Mouse (Mus musculus): ENCODE data around the gene Sobp. TPM values are rescaled to one million over a fixed set of nuclear protein-coding genes. Genes with fewer than 3 reads are reported as not detected.

Gene Sobp
- total RNA-seq, 2 experiments from 2014 or later: not detected

- ATAC-seq (replicated peaks; ENCODE audit: low FRiP score, poor library complexity, severe bottlenecking): no peak
Observed at GRCm38 (mm10) chr10:43096614-43097013, 77.7 kb downstream of the Sobp start.

GRCm38 (mm10) chr10:43094537-43094936 lies 79.8 kb downstream of the Sobp start:
- no peak for ATAC-seq (replicated peaks; ENCODE audit: low FRiP score, poor library complexity, severe bottlenecking)

- ATAC-seq (replicated peaks; ENCODE audit: low FRiP score, poor library complexity, severe bottlenecking): no peak
Observed at GRCm38 (mm10) chr10:43093440-43093839, 80.9 kb downstream of the Sobp start.

GRCm38 (mm10) chr10:43090040-43090439 lies 84.3 kb downstream of the Sobp start:
- no peak for ATAC-seq (replicated peaks; ENCODE audit: low FRiP score, poor library complexity, severe bottlenecking)

GRCm38 (mm10) chr10:43087421-43087820 lies 86.9 kb downstream of the Sobp start:
- ATAC-seq (replicated peaks; ENCODE audit: low FRiP score, poor library complexity, severe bottlenecking): no peak

- ATAC-seq (replicated peaks; ENCODE audit: low FRiP score, poor library complexity, severe bottlenecking): no peak
Observed at GRCm38 (mm10) chr10:43086888-43087287, 87.4 kb downstream of the Sobp start.

- no peak for ATAC-seq (replicated peaks; ENCODE audit: low FRiP score, poor library complexity, severe bottlenecking)
Observed at GRCm38 (mm10) chr10:43084087-43084366, 90.3 kb downstream of the Sobp start.

GRCm38 (mm10) chr10:43083288-43084086 lies 90.8 kb downstream of the Sobp start:
- ATAC-seq (replicated peaks; ENCODE audit: low FRiP score, poor library complexity, severe bottlenecking): no peak

- no peak for ATAC-seq (replicated peaks; ENCODE audit: low FRiP score, poor library complexity, severe bottlenecking)
Observed at GRCm38 (mm10) chr10:43081316-43081715, 93.0 kb downstream of the Sobp start.

GRCm38 (mm10) chr10:43075535-43076152 lies 98.7 kb downstream of the Sobp start:
- ATAC-seq (replicated peaks; ENCODE audit: low FRiP score, poor library complexity, severe bottlenecking): no peak

- ATAC-seq (replicated peaks; ENCODE audit: low FRiP score, poor library complexity, severe bottlenecking): no peak
Observed at GRCm38 (mm10) chr10:43073281-43073680, 101.0 kb downstream of the Sobp start.

GRCm38 (mm10) chr10:43070893-43071292 lies 103.4 kb downstream of the Sobp start:
- ATAC-seq (replicated peaks; ENCODE audit: low FRiP score, poor library complexity, severe bottlenecking): no peak

- no peak for ATAC-seq (replicated peaks; ENCODE audit: low FRiP score, poor library complexity, severe bottlenecking)
Observed at GRCm38 (mm10) chr10:43065331-43065730, 109.0 kb downstream of the Sobp start.

- ATAC-seq (replicated peaks; ENCODE audit: low FRiP score, poor library complexity, severe bottlenecking): no peak
Observed at GRCm38 (mm10) chr10:43061519-43062105, 112.7 kb downstream of the Sobp start.

- no peak for ATAC-seq (replicated peaks; ENCODE audit: low FRiP score, poor library complexity, severe bottlenecking)
Observed at GRCm38 (mm10) chr10:43055405-43055804, 118.9 kb downstream of the Sobp start.

GRCm38 (mm10) chr10:43054776-43055175 lies 119.6 kb downstream of the Sobp start:
- ATAC-seq (replicated peaks; ENCODE audit: low FRiP score, poor library complexity, severe bottlenecking): no peak

- ATAC-seq (replicated peaks; ENCODE audit: low FRiP score, poor library complexity, severe bottlenecking): no peak
Observed at GRCm38 (mm10) chr10:43053861-43054560, 120.3 kb downstream of the Sobp start.

- ATAC-seq (replicated peaks; ENCODE audit: low FRiP score, poor library complexity, severe bottlenecking): no peak
Observed at GRCm38 (mm10) chr10:43052462-43052861, 121.9 kb downstream of the Sobp start.

GRCm38 (mm10) chr10:43047804-43048348 lies 126.5 kb downstream of the Sobp start:
- no peak for ATAC-seq (replicated peaks; ENCODE audit: low FRiP score, poor library complexity, severe bottlenecking)
